Mouse (Mus musculus): ENCODE data around the gene Gbx2.

GRCm38 (mm10) chr1:89902236-89902635 lies 28.7 kb downstream of the Gbx2 start:
- TF ChIP-seq FLI1 (IDR thresholded peaks at IDR 0.05; ENCODE audit: low read length) (no peak), GATA1 (IDR thresholded peaks at IDR 0.05; ENCODE audit: borderline replicate concordance, low read length) (no peak)
